In genomic region chrX:137038000-137038483, GRCm38 (mm10) we compare ENCODE assay signal across 8 mouse cellular contexts. TPM values are rescaled to one million over a fixed set of nuclear protein-coding genes. Genes with fewer than 3 reads are reported as not detected.
A peak's percentile ranks its signal among the peaks of the same experiment; 100 is the strongest.
DNase-seq lines count a peak whose midpoint lies in the region; ATAC-seq and TF ChIP-seq lines count a peak whose summit lies in the region.

Gene Slc25a53, minus strand, starts transcription at chrX:137038302.

- H3K27ac ChIP-seq in embryonic facial prominence, embryonic 10.5 days (replicated peaks), result peak within 1 kb of the TSS; percentile 94
- peak within 1 kb of the TSS; percentile 77 for H3K27ac ChIP-seq in intestine, postnatal 0 days (ENCODE audit: low read depth, low read length)
- peak within 1 kb of the TSS; percentile 44; the same call in 1 of the 2 replicates for H3K27ac ChIP-seq in midbrain, embryonic 11.5 days (ENCODE audit: low read depth, low read length)

- intact Hi-C loops in left cerebral cortex, postnatal 4 days (cut with DNase I), result no loop called here

- H3K27me3 ChIP-seq in embryonic facial prominence, embryonic 10.5 days (replicated peaks; ENCODE audit: low read depth, poor library complexity, severe bottlenecking), result no peaks in the 10 kb centered on the region; the same call in 1 of the 2 replicates
- no peaks in the 10 kb centered on the region for H3K27me3 ChIP-seq in intestine, postnatal 0 days (replicated peaks; ENCODE audit: control insufficient read depth, insufficient read depth, low read length)
- H3K27me3 ChIP-seq in midbrain, embryonic 11.5 days (ENCODE audit: control insufficient read depth, insufficient read depth, low read length), result no peaks in the 10 kb centered on the region

- no peak for TF ChIP-seq CTCF in intestine, postnatal 0 days (IDR thresholded peaks at IDR 0.05; ENCODE audit: low read depth)

- peak; percentile 99 for ATAC-seq in granulocyte monocyte progenitor cell, adult 5-6 weeks (replicated peaks; ENCODE audit: poor library complexity, severe bottlenecking)
- ATAC-seq in intestine, postnatal 0 days, result peak; percentile 92
- ATAC-seq in midbrain, embryonic 11.5 days (ENCODE audit: low FRiP score), result peak; percentile 96

- H3K4me2 ChIP-seq in intestine, postnatal 0 days (replicated peaks; ENCODE audit: low read depth), result peak within 1 kb of the TSS; percentile 61
- H3K4me2 ChIP-seq in midbrain, embryonic 11.5 days, result peak within 1 kb of the TSS; percentile 53

- H3K4me3 ChIP-seq in embryonic facial prominence, embryonic 10.5 days, result peak within 1 kb of the TSS; percentile 63
- H3K4me3 ChIP-seq in intestine, postnatal 0 days (ENCODE audit: low read depth, low read length), result peak within 1 kb of the TSS; percentile 55
- peak within 1 kb of the TSS; percentile 46 for H3K4me3 ChIP-seq in midbrain, embryonic 11.5 days (ENCODE audit: low read depth, low read length)

- no peaks in the 10 kb centered on the region for H3K4me1 ChIP-seq in embryonic facial prominence, embryonic 10.5 days
- no peaks in the 10 kb centered on the region for H3K4me1 ChIP-seq in intestine, postnatal 0 days (replicated peaks; ENCODE audit: control insufficient read depth, insufficient read depth, low read length)
- H3K4me1 ChIP-seq in midbrain, embryonic 11.5 days (ENCODE audit: control insufficient read depth, insufficient read depth, low read length), result no peaks in the 10 kb centered on the region

- DNase-seq in adrenal gland, postnatal 14 days, result peak; percentile 90
- DNase-seq in embryonic facial prominence, embryonic 10.5 days (ENCODE audit: low spot score), result peak; percentile 92
- DNase-seq in left cerebral cortex, postnatal 4 days, result peak; percentile 92
- peak; percentile 98 for DNase-seq in midbrain, embryonic 11.5 days (ENCODE audit: low spot score, missing footprints)
- DNase-seq in right cerebral cortex, postnatal 4 days, result peak; percentile 81
- DNase-seq in yolk sac, embryonic 10.5 days (ENCODE audit: low spot score), result peak; percentile 87

- WGBS in embryonic facial prominence, embryonic 10.5 days, result 23% methylated on average over 31 of the region's 31 CpGs
- 29% methylated on average over 31 of the region's 31 CpGs for WGBS in intestine, postnatal 0 days
- WGBS in midbrain, embryonic 11.5 days, result 14% methylated on average over 31 of the region's 31 CpGs

- no peaks in the 10 kb centered on the region for H3K9me3 ChIP-seq in embryonic facial prominence, embryonic 10.5 days
- no peaks in the 10 kb centered on the region for H3K9me3 ChIP-seq in intestine, postnatal 0 days (ENCODE audit: control insufficient read depth)
- no peaks in the 10 kb centered on the region for H3K9me3 ChIP-seq in midbrain, embryonic 11.5 days (ENCODE audit: control insufficient read depth, low read length)

- no peaks in the 10 kb centered on the region for H3K36me3 ChIP-seq in embryonic facial prominence, embryonic 10.5 days (replicated peaks)
- H3K36me3 ChIP-seq in intestine, postnatal 0 days (ENCODE audit: control insufficient read depth, insufficient read depth), result no peaks in the 10 kb centered on the region
- H3K36me3 ChIP-seq in midbrain, embryonic 11.5 days (ENCODE audit: control insufficient read depth, insufficient read depth, low read length), result no peaks in the 10 kb centered on the region

- peak within 1 kb of the TSS; percentile 55 for H3K9ac ChIP-seq in intestine, postnatal 0 days (ENCODE audit: low read depth, low read length)
- H3K9ac ChIP-seq in midbrain, embryonic 11.5 days (ENCODE audit: low read length), result peak within 1 kb of the TSS; percentile 66

RNA-seq across cellular contexts. Expression of gene Slc25a53, which starts in this region (rescaled TPM):
- total RNA-seq in adrenal gland, postnatal 14 days (2021), result 6.8 and 8.4 TPM in 2 replicates
- 14.0 and 14.3 TPM in 2 replicates for polyA plus RNA-seq in embryonic facial prominence, embryonic 10.5 days (2016; fragmentation: Nextera tagmentation; extraction: Ambion mirVana)
- 4.9 and 16.1 TPM in 2 replicates for total RNA-seq in granulocyte monocyte progenitor cell, adult 5-6 weeks (2014; fragmentation: Nextera tagmentation)
- total RNA-seq in granulocyte monocyte progenitor cell, adult 5-6 weeks (2017), result 5.0 and 14.1 TPM in 2 replicates
- 2.7 and 3.1 TPM in 2 replicates for polyA plus RNA-seq in intestine, postnatal 0 days (2015; fragmentation: Nextera tagmentation; extraction: Ambion mirVana)
- 10 to 100 TPM; 12.3 to 23.9 TPM for total RNA-seq in left cerebral cortex, postnatal 4 days (2021)
- 11.9 and 13.0 TPM in 2 replicates for polyA plus RNA-seq in midbrain, embryonic 11.5 days (2014; fragmentation: Nextera tagmentation; extraction: Ambion mirVana)

Comparison
In these comparisons a context has a peak if more than half of its experiments do, and no peak if none do; other contexts are left out.
1. Peak in every context shown above with its lines: DNase-seq, ATAC-seq, H3K4me3 ChIP-seq and H3K27ac ChIP-seq.
2. H3K27ac ChIP-seq: peak in every context shown above with its lines; median percentile 94 in embryonic facial prominence, embryonic 10.5 days; 77 in intestine, postnatal 0 days; 44 in midbrain, embryonic 11.5 days.